Mouse (Mus musculus) CD4-positive helper T cell, adult 2 months (primary cell): ENCODE measurements at regions not wholly inside any gene's neighbourhood (a gene's known extent, or its start where the extent isn't known, plus 50 kb on each side); places are given as distances from the start of the nearest gene placed in this dataset.
A peak's percentile ranks its signal among the peaks of the same experiment; 100 is the strongest.
"Not testable (repeated sequence)": the region's sequence is repeated elsewhere in the genome, so short reads cannot be mapped to it uniquely, and the experiment has no call there.

Experiments
- DNase-seq: peaks from one replicate; pipeline ENCODE4 v3.0.0-alpha.2; 2012; ENCODE audit warnings: low read depth, missing footprints, low spot score

GRCm38 (mm10) chr7:63997997-63998396, 59.3 kb upstream of the Klf13 start:
- DNase-seq = no peak

- no peak for DNase-seq
Observed at GRCm38 (mm10) chr7:63996581-63997098, 57.9 kb upstream of the Klf13 start.

GRCm38 (mm10) chr7:63995255-63995980, 56.7 kb upstream of the Klf13 start:
- DNase-seq = no peak

GRCm38 (mm10) chr7:63994769-63995168, 56.1 kb upstream of the Klf13 start:
- DNase-seq = not testable (repeated sequence)

GRCm38 (mm10) chr7:63992155-63992554, 53.4 kb upstream of the Klf13 start:
- DNase-seq = no peak

GRCm38 (mm10) chr7:63991085-63992010, 52.6 kb upstream of the Klf13 start:
- DNase-seq = peak; percentile 38

- no peak for DNase-seq
Observed at GRCm38 (mm10) chr7:63990312-63991028, 51.8 kb upstream of the Klf13 start.

GRCm38 (mm10) chr7:63989736-63990135, 51.0 kb upstream of the Klf13 start:
- DNase-seq = no peak
